Mouse (Mus musculus): Measurements from ENCODE around the gene Cnih4. TPM values are rescaled to one million over a fixed set of nuclear protein-coding genes. Genes with fewer than 3 reads are reported as not detected.

The Cnih4 gene
- polyA plus RNA-seq, 1 experiment from 2014 or later: 145 TPM

- H3K4me1 ChIP-seq (ENCODE audit: control insufficient read depth in 2 of 2, insufficient read depth in 2 of 2, low read length in 2 of 2): peaks cover 8 to 19% of the 10 kb centered on the region in 2 experiments
- WGBS: under 1% methylated on average over 52 of the region's 56 CpGs
- peak overlapping the region; percentile 99 for H3K9ac ChIP-seq (ENCODE audit: low read length)
- H3K4me2 ChIP-seq (ENCODE audit: low read length): peak overlapping the region; percentile 76
- peak overlapping the region; percentile 69 to 92 for H3K4me3 ChIP-seq (ENCODE audit: control insufficient read depth in 1 of 2, insufficient read depth in 1 of 2, low read depth in 1 of 2, low read length in 2 of 2)
- peak; percentile 12; the same call in 1 of the 2 replicates for ATAC-seq (ENCODE audit: insufficient number of reproducible peaks, insufficient read depth, low FRiP score, low read depth)
- H3K27ac ChIP-seq (replicated peaks in 1 of 2; ENCODE audit: control insufficient read depth in 1 of 2, insufficient read depth in 1 of 2, low read depth in 2 of 2, low read length in 2 of 2): peak overlapping the region; percentile 46 to 92
- H3K27me3 ChIP-seq (ENCODE audit: control insufficient read depth, insufficient read depth, low read length): no peaks in the 10 kb centered on the region
- H3K36me3 ChIP-seq (ENCODE audit: control insufficient read depth, insufficient read depth, low read length): peaks cover 24% of the 10 kb centered on the region
- H3K9me3 ChIP-seq (ENCODE audit: control insufficient read depth, low read length): no peaks in the 10 kb centered on the region
Measured at GRCm38 (mm10) chr1:181210601-181211402, 66.3 kb downstream of the Cnih4 start.

DNA sequence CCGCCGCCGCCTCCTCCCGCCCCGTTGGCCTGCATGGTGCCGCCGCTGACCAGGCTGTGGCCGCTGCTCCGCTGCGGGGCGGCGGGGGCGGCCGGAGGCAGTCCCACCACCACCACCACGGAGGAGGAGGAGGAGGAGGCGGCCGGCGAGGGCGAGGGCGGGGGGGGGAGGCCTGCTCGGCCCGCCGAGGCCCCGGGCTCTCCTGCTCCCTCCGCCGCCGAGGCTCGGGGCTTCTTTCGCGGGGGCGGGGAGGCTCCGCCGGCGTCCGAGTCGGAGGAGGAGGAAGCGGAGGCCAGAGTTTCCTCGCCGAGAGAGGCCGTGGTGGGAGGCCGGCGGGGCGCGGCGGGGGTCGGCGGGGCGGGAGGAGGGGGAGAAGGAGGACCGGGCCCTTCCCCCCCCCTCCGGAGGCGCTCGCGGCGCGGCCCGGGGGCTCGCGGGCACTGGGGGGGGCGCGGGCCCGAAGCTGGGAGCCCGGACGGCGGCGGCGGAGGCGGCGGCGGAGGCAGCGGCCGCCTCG lies 67.0 kb downstream of the Cnih4 start:
- peak overlapping the region; percentile 92; a peak in 3 of 4 replicates for H3K27ac ChIP-seq (replicated peaks in 1 of 2; ENCODE audit: control insufficient read depth in 1 of 2, insufficient read depth in 1 of 2, low read depth in 2 of 2, low read length in 2 of 2)
- no peaks in the 10 kb centered on the region for H3K9me3 ChIP-seq (ENCODE audit: control insufficient read depth, low read length)
- H3K36me3 ChIP-seq (ENCODE audit: control insufficient read depth, insufficient read depth, low read length): peaks cover 19% of the 10 kb centered on the region
- H3K4me2 ChIP-seq (ENCODE audit: low read length): peak overlapping the region; percentile 76
- peak overlapping the region; percentile 69 to 92 for H3K4me3 ChIP-seq (ENCODE audit: control insufficient read depth in 1 of 2, insufficient read depth in 1 of 2, low read depth in 1 of 2, low read length in 2 of 2)
- peaks cover 11 to 22% of the 10 kb centered on the region in 2 experiments for H3K4me1 ChIP-seq (ENCODE audit: control insufficient read depth in 2 of 2, insufficient read depth in 2 of 2, low read length in 2 of 2)
- WGBS: 0% methylated on average over 18 of the region's 72 CpGs
- ATAC-seq (ENCODE audit: insufficient number of reproducible peaks, insufficient read depth, low FRiP score, low read depth): peak; percentile 42; the same call in 1 of the 2 replicates
- no peaks in the 10 kb centered on the region for H3K27me3 ChIP-seq (ENCODE audit: control insufficient read depth, insufficient read depth, low read length)
- peak overlapping the region; percentile 99 for H3K9ac ChIP-seq (ENCODE audit: low read length)

GRCm38 (mm10) chr1:181211920-181212633 lies 67.6 kb downstream of the Cnih4 start, which contains the start of gene Wdr26:
Gene Wdr26 (minus strand): TSS chr1:181212001.
- WGBS: under 1% methylated on average over 54 of the region's 54 CpGs
- Histone ChIP-seq H3K4me1 (ENCODE audit: control insufficient read depth in 2 of 2, insufficient read depth in 2 of 2, low read length in 2 of 2) (peaks cover 12 to 26% of the 10 kb centered on the region in 2 experiments), H3K9ac (ENCODE audit: low read length) (peak within 1 kb of the TSS; percentile 99), H3K9me3 (ENCODE audit: control insufficient read depth, low read length) (no peaks in the 10 kb centered on the region), H3K27me3 (ENCODE audit: control insufficient read depth, insufficient read depth, low read length) (no peaks in the 10 kb centered on the region), H3K4me3 (ENCODE audit: control insufficient read depth in 1 of 2, insufficient read depth in 1 of 2, low read depth in 1 of 2, low read length in 2 of 2) (peak within 1 kb of the TSS; percentile 69 to 92), H3K27ac (replicated peaks in 1 of 2; ENCODE audit: control insufficient read depth in 1 of 2, insufficient read depth in 1 of 2, low read depth in 2 of 2, low read length in 2 of 2) (peak within 1 kb of the TSS; percentile 92), H3K4me2 (ENCODE audit: low read length) (peak within 1 kb of the TSS; percentile 76), H3K36me3 (ENCODE audit: control insufficient read depth, insufficient read depth, low read length) (peaks cover 13% of the 10 kb centered on the region)
- peak; percentile 90 for ATAC-seq (ENCODE audit: insufficient number of reproducible peaks, insufficient read depth, low FRiP score, low read depth)

GRCm38 (mm10) chr1:181214296-181215035 lies 70.0 kb downstream of the Cnih4 start:
- no peak overlapping the region for H3K4me2 ChIP-seq (ENCODE audit: low read length)
- peaks cover 12 to 27% of the 10 kb centered on the region in 2 experiments for H3K4me1 ChIP-seq (ENCODE audit: control insufficient read depth in 2 of 2, insufficient read depth in 2 of 2, low read length in 2 of 2)
- no peaks in the 10 kb centered on the region for H3K27me3 ChIP-seq (ENCODE audit: control insufficient read depth, insufficient read depth, low read length)
- H3K9ac ChIP-seq (ENCODE audit: low read length): no peak overlapping the region
- H3K36me3 ChIP-seq (ENCODE audit: control insufficient read depth, insufficient read depth, low read length): no peaks in the 10 kb centered on the region
- ATAC-seq (ENCODE audit: insufficient number of reproducible peaks, insufficient read depth, low FRiP score, low read depth): no peak
- no peaks in the 10 kb centered on the region for H3K9me3 ChIP-seq (ENCODE audit: control insufficient read depth, low read length)
- no peak overlapping the region for H3K27ac ChIP-seq (replicated peaks in 1 of 2; ENCODE audit: control insufficient read depth in 1 of 2, insufficient read depth in 1 of 2, low read depth in 2 of 2, low read length in 2 of 2)
- 86% methylated on average over 7 of the region's 8 CpGs for WGBS
- no peak overlapping the region for H3K4me3 ChIP-seq (ENCODE audit: control insufficient read depth in 1 of 2, insufficient read depth in 1 of 2, low read depth in 1 of 2, low read length in 2 of 2)

DNA sequence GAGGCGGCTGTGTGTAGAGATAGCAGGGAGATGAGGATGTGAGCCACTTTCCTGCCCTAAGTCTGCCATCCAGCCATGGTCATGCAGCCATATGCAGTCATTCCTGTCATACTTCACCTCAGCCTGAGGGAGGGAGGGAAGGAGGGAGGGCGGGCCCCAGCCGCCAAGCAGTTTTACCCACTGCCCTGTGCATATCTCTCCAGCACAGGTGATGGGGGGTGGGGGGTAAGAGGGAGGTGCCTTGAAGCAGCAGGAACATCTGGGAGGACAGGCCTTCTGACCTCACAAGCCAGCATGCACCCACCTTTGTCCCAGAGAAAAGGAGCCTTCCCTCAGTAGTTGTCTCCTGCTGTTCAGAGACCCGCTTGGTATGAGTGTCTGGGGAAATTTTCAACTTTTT lies 71.8 kb downstream of the Cnih4 start:
- Histone ChIP-seq H3K9ac (ENCODE audit: low read length) (no peak overlapping the region), H3K36me3 (ENCODE audit: control insufficient read depth, insufficient read depth, low read length) (no peaks in the 10 kb centered on the region), H3K4me1 (ENCODE audit: control insufficient read depth in 2 of 2, insufficient read depth in 2 of 2, low read length in 2 of 2) (peaks cover 9 to 24% of the 10 kb centered on the region in 2 experiments), H3K9me3 (ENCODE audit: control insufficient read depth, low read length) (no peaks in the 10 kb centered on the region), H3K27ac (replicated peaks in 1 of 2; ENCODE audit: control insufficient read depth in 1 of 2, insufficient read depth in 1 of 2, low read depth in 2 of 2, low read length in 2 of 2) (no peak overlapping the region), H3K4me2 (ENCODE audit: low read length) (no peak overlapping the region), H3K27me3 (ENCODE audit: control insufficient read depth, insufficient read depth, low read length) (no peaks in the 10 kb centered on the region), H3K4me3 (ENCODE audit: control insufficient read depth in 1 of 2, insufficient read depth in 1 of 2, low read depth in 1 of 2, low read length in 2 of 2) (no peak overlapping the region)
- no peak for ATAC-seq (ENCODE audit: insufficient number of reproducible peaks, insufficient read depth, low FRiP score, low read depth)
- WGBS: 52% methylated on average over 4 of the region's 4 CpGs

Other genes starting within 250 kb of the Cnih4 start
- gene Pycr2, start 240.4 kb upstream of the Cnih4 start, polyA plus RNA-seq (2014; fragmentation: Nextera tagmentation; extraction: Ambion mirVana): 42.1 and 46.0 TPM in 2 replicates
- 1.1 and 1.5 TPM in 2 replicates for gene Lefty1, start 209.7 kb upstream of the Cnih4 start, polyA plus RNA-seq (2014; fragmentation: Nextera tagmentation; extraction: Ambion mirVana)
- 9.1 and 9.3 TPM in 2 replicates for gene Tmem63a, start 202.3 kb upstream of the Cnih4 start, polyA plus RNA-seq (2014; fragmentation: Nextera tagmentation; extraction: Ambion mirVana)
- gene Ephx1, start 123.8 kb upstream of the Cnih4 start, polyA plus RNA-seq (2014; fragmentation: Nextera tagmentation; extraction: Ambion mirVana): 9.3 and 10.5 TPM in 2 replicates
- gene 9130409I23Rik, start 93.5 kb upstream of the Cnih4 start, polyA plus RNA-seq (2014; fragmentation: Nextera tagmentation; extraction: Ambion mirVana): not detected in 2 replicates
- gene Nvl, start 489 bp upstream of the Cnih4 start, polyA plus RNA-seq (2014; fragmentation: Nextera tagmentation; extraction: Ambion mirVana): 19.6 and 20.2 TPM in 2 replicates
- 46.6 and 47.7 TPM in 2 replicates for gene Wdr26, start 67.3 kb downstream of the Cnih4 start, polyA plus RNA-seq (2014; fragmentation: Nextera tagmentation; extraction: Ambion mirVana)
- 0.16 and 0.18 TPM in 2 replicates for gene Cnih3, start 207.9 kb downstream of the Cnih4 start, polyA plus RNA-seq (2014; fragmentation: Nextera tagmentation; extraction: Ambion mirVana)